In genomic region chr1:135637574-135638008, GRCm38 (mm10) we compare ENCODE assay signal across 13 mouse cellular contexts. TPM values are rescaled to one million over a fixed set of nuclear protein-coding genes. Genes with fewer than 3 reads are reported as not detected.
DNase-seq lines count a peak whose midpoint lies in the region; ATAC-seq lines count a peak whose summit lies in the region.
"Had no signal": no experiment of that assay in that cellular context is flagged by ENCODE, and none has a peak within 500 bp of the region (broad histone marks: within the 10 kb centered on the region; RNA-seq: fewer than 3 reads in every experiment).

No protein-coding gene starts in this region.

- no peak overlapping the region for H3K27ac ChIP-seq in hindbrain, embryonic 16.5 days (ENCODE audit: low read depth, low read length)
- H3K27ac ChIP-seq: heart, embryonic 15.5 days; limb, embryonic 15.5 days; lung, embryonic 15.5 days had no signal

- H3K9me3 ChIP-seq in hindbrain, embryonic 16.5 days (ENCODE audit: control insufficient read depth, low read length): no peaks in the 10 kb centered on the region
- H3K9me3 ChIP-seq: heart, embryonic 15.5 days; limb, embryonic 15.5 days; lung, embryonic 15.5 days had no signal

- peak; percentile 94 for DNase-seq in heart, adult 11 months
- no peak for DNase-seq in heart, postnatal 14 days
- DNase-seq in 3134 (ENCODE audit: extremely low read depth, insufficient read length, low spot score): peak; percentile 38
- peak; percentile 69 for DNase-seq in R1 (ENCODE audit: low read depth, low spot score)
- DNase-seq in spleen, adult 12 weeks (ENCODE audit: low spot score): no peak
- DNase-seq in right cerebral cortex, adult 2 months (ENCODE audit: low spot score in 2 of 2): no peak
- no peak for DNase-seq in urinary bladder, adult 18-20 months (ENCODE audit: low spot score in 2 of 2)
- DNase-seq: cerebellum, postnatal 10 days; kidney, adult 9 months had no signal

- intact Hi-C loops in heart, postnatal 14 days (cut with DNase I): no loop called here

- no peak overlapping the region for H3K9ac ChIP-seq in hindbrain, embryonic 16.5 days (ENCODE audit: low read depth, low read length)
- H3K9ac ChIP-seq: heart, embryonic 15.5 days; limb, embryonic 15.5 days; lung, embryonic 15.5 days had no signal

- peaks cover 14% of the 10 kb centered on the region for H3K4me1 ChIP-seq in hindbrain, embryonic 16.5 days (ENCODE audit: control insufficient read depth, insufficient read depth, low read depth, low read length)
- H3K4me1 ChIP-seq: lung, embryonic 15.5 days had no signal

- H3K36me3 ChIP-seq in hindbrain, embryonic 16.5 days (ENCODE audit: control insufficient read depth, insufficient read depth, low read length): no peaks in the 10 kb centered on the region
- H3K36me3 ChIP-seq: heart, embryonic 15.5 days; limb, embryonic 15.5 days; lung, embryonic 15.5 days had no signal

- H3K4me2 ChIP-seq in hindbrain, embryonic 16.5 days (ENCODE audit: low read length): no peak overlapping the region
- H3K4me2 ChIP-seq: heart, embryonic 15.5 days; limb, embryonic 15.5 days; lung, embryonic 15.5 days had no signal

- no peak overlapping the region for H3K4me3 ChIP-seq in hindbrain, embryonic 16.5 days (ENCODE audit: low read length)
- H3K4me3 ChIP-seq: heart, embryonic 15.5 days; limb, embryonic 15.5 days; lung, embryonic 15.5 days had no signal

- WGBS in hindbrain, embryonic 16.5 days: 14% methylated on average over 3 of the region's 3 CpGs

- ATAC-seq in hindbrain, embryonic 16.5 days: peak; percentile 57

- H3K27me3 ChIP-seq in hindbrain, embryonic 16.5 days (replicated peaks; ENCODE audit: control insufficient read depth, insufficient read depth, low read length): no peaks in the 10 kb centered on the region
- H3K27me3 ChIP-seq: heart, embryonic 15.5 days; limb, embryonic 15.5 days; lung, embryonic 15.5 days had no signal

RNA-seq across cellular contexts. Expression of gene Nav1, which starts 30.5 kb away (rescaled TPM):
- total RNA-seq in heart, postnatal 14 days (2021): 10 to 100 TPM; 25.9 to 34.5 TPM
- 48.8 and 50.1 TPM in 2 replicates for polyA plus RNA-seq in hindbrain, embryonic 16.5 days (2015; fragmentation: Nextera tagmentation; extraction: Ambion mirVana)

Comparison
In these comparisons a context has a peak if more than half of its experiments do, and no peak if none do; other contexts are left out.
1. DNase-seq: peak in heart, adult 11 months (single experiment), 3134 (single experiment) and R1 (single experiment); none in heart, postnatal 14 days (0 of 2), spleen, adult 12 weeks (single experiment), right cerebral cortex, adult 2 months (0 of 2) and urinary bladder, adult 18-20 months (0 of 2).